Mouse (Mus musculus) G1E (cell line): ENCODE measurements around the gene Cgnl1. TPM values are rescaled to one million over a fixed set of nuclear protein-coding genes. Genes with fewer than 3 reads are reported as not detected.

Experiments
- ATAC-seq: 2 replicates; pipeline ENCODE4 v1.8.0; 2016; ENCODE audit warnings: mild to moderate bottlenecking; ENCODE audit not compliant: insufficient number of reproducible peaks, poor library complexity, low FRiP score, severe bottlenecking; ENCODE audit errors: extremely low read depth
- DNase-seq: peaks from one replicate; pipeline ENCODE4 v3.0.0; 2012; ENCODE audit warnings: low spot score
- H3K27me3 ChIP-seq: 2 replicates; pipeline ENCODE4 v1.6.1; 2012; ENCODE audit warnings: mild to moderate bottlenecking, low read length, inconsistent platforms; ENCODE audit not compliant: insufficient read depth
- H3K36me3 ChIP-seq: replicated peaks from 2 replicates; pipeline ENCODE3; 2012; ENCODE audit warnings: mild to moderate bottlenecking, inconsistent platforms
- H3K4me1 ChIP-seq: 2 replicates; pipeline ENCODE4 v1.6.1; 2012; ENCODE audit warnings: low read depth, low read length, inconsistent platforms, mixed read lengths; ENCODE audit not compliant: insufficient read depth
- H3K4me3 ChIP-seq: 2 replicates; pipeline ENCODE4 v1.5.1; 2012; ENCODE audit warnings: low read depth, mild to moderate bottlenecking, inconsistent platforms, low read length, moderate library complexity, mixed read lengths
- H3K9me3 ChIP-seq: replicated peaks from 2 replicates; pipeline ENCODE4 v1.6.1; 2012; ENCODE audit warnings: inconsistent platforms
- CTCF ChIP-seq: IDR thresholded peaks from 2 replicates; pipeline ENCODE4 v1.5.1; 2012; ENCODE audit warnings: low read depth, low read length, inconsistent platforms, mixed read lengths
- GATA1 ChIP-seq: IDR thresholded peaks from 2 replicates; pipeline ENCODE4 v1.6.1; 2012; ENCODE audit warnings: borderline replicate concordance, low read length, inconsistent platforms, mixed read lengths
- GATA2 ChIP-seq: IDR thresholded peaks from 2 replicates; pipeline ENCODE4 v1.6.1; 2012; ENCODE audit warnings: low read depth, low read length, inconsistent platforms, borderline replicate concordance
- POLR2AphosphoS5 ChIP-seq: IDR thresholded peaks from 2 replicates; pipeline ENCODE4 v1.6.1; 2012; ENCODE audit warnings: low read depth, low read length, inconsistent platforms; ENCODE audit not compliant: insufficient replicate concordance
- TAL1 ChIP-seq: conservative IDR thresholded peaks from 2 replicates; pipeline ENCODE4 v1.6.1; 2012; ENCODE audit warnings: low read depth, low read length, inconsistent platforms, mixed read lengths
- polyA plus RNA-seq: library from polyadenylated mRNA; stranded (reverse); fragments of >175 nt; gene quantifications from 2 replicates; pipeline ENCODE4 v1.2.3, GENCODE M21; 2012
- total RNA-seq, 2 experiments: library from RNA; stranded (forward) in 1 of 2; stranded (reverse) in 1 of 2; fragments of 200-1000 nt in 1 of 2; fragments of >200 nt in 1 of 2; fragmentation: Nextera tagmentation in 1 of 2; gene quantifications; 2 replicates each; pipeline ENCODE4 v1.2.3; 2014 to 2017

The Cgnl1 gene
- total and polyA plus RNA-seq, 3 experiments = 0.98 to 1.6 (median 1.4) TPM

DNA sequence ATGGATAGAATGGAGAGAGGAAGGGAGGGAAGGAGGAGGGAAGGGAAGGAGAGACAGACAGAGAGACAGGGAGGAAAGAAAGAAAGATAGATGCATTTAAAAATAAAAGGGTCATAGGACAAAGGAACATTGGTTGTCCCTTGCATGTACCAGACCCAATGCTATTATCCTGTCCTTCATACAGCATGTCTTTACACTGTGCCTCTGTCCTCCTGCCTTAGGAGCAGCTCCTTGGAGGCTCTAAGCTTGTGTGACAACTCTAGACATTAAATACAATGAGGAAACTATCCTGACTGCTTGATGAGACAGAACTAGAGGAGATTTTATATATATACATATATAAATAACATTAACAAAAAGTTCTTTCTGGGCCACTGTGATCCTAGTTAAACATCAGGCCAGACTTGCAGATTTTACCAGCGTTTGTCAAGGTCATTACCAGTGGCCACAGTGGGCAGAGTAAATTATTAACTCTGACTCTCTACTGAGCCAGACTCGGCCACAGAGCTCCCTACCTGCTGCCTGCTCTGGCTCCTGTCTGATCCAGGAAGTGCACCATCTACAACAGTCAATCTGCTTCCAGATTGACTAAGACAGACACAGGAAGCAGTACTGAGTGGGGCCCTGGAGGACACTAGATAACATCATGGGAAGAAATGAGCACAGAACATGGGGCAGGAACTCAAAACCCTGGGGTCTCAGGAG, 81.9 kb downstream of the Cgnl1 start:
- Histone ChIP-seq H3K4me3 (no peak overlapping the region), H3K36me3 (no peaks in the 10 kb centered on the region), H3K9me3 (no peaks in the 10 kb centered on the region), H3K27me3 (peaks cover 3% of the 10 kb centered on the region; the same call in 1 of the 2 replicates), H3K4me1 (peaks cover 8% of the 10 kb centered on the region)
- no peak for TF ChIP-seq GATA1
- TF ChIP-seq GATA2 = no peak
- TF ChIP-seq POLR2AphosphoS5 = no peak
- TF ChIP-seq TAL1 = no peak
- no peak for TF ChIP-seq CTCF
- no peak for DNase-seq
- no peak for ATAC-seq

- Histone ChIP-seq H3K27me3 (peaks cover 7% of the 10 kb centered on the region; the same call in 1 of the 2 replicates), H3K4me3 (no peak overlapping the region), H3K36me3 (peaks cover 5% of the 10 kb centered on the region), H3K4me1 (peaks cover 22% of the 10 kb centered on the region), H3K9me3 (peaks cover 2% of the 10 kb centered on the region; the same call in 1 of the 2 replicates)
- no peak for TF ChIP-seq CTCF
- no peak for TF ChIP-seq POLR2AphosphoS5
- no peak for TF ChIP-seq TAL1
- TF ChIP-seq GATA1 = no peak
- TF ChIP-seq GATA2 = no peak
- ATAC-seq (no peak), DNase-seq (no peak)
Measured at GRCm38 (mm10) chr9:71686463-71686862, 84.9 kb downstream of the Cgnl1 start.

- no peak overlapping the region for H3K4me3 ChIP-seq
- peaks cover 2% of the 10 kb centered on the region; the same call in 1 of the 2 replicates for H3K9me3 ChIP-seq
- ATAC-seq = no peak
- H3K4me1 ChIP-seq = peaks cover 24% of the 10 kb centered on the region
- DNase-seq = no peak
- peaks cover 7% of the 10 kb centered on the region; the same call in 1 of the 2 replicates for H3K27me3 ChIP-seq
- TF ChIP-seq TAL1 (no peak), POLR2AphosphoS5 (no peak), GATA1 (no peak), CTCF (no peak), GATA2 (no peak)
- H3K36me3 ChIP-seq = peaks cover 5% of the 10 kb centered on the region
Measured at GRCm38 (mm10) chr9:71684772-71685171, 86.6 kb downstream of the Cgnl1 start.

GRCm38 (mm10) chr9:71680381-71680780, 91.0 kb downstream of the Cgnl1 start:
- H3K27me3 ChIP-seq = peaks cover 7% of the 10 kb centered on the region; the same call in 1 of the 2 replicates
- ATAC-seq = no peak
- peaks cover 5% of the 10 kb centered on the region for H3K36me3 ChIP-seq
- peaks cover 2% of the 10 kb centered on the region; the same call in 1 of the 2 replicates for H3K9me3 ChIP-seq
- no peak for TF ChIP-seq TAL1
- no peak for DNase-seq
- H3K4me3 ChIP-seq = no peak overlapping the region
- H3K4me1 ChIP-seq = peaks cover 65% of the 10 kb centered on the region

GRCm38 (mm10) chr9:71679103-71679815, 92.1 kb downstream of the Cgnl1 start:
- Histone ChIP-seq H3K9me3 (peaks cover 7% of the 10 kb centered on the region), H3K27me3 (peaks cover 7% of the 10 kb centered on the region; the same call in 1 of the 2 replicates), H3K4me1 (peaks cover 71% of the 10 kb centered on the region), H3K4me3 (peak overlapping the region; percentile 29; the same call in 1 of the 2 replicates), H3K36me3 (peaks cover 5% of the 10 kb centered on the region)
- TF ChIP-seq GATA2 (no peak), CTCF (no peak), TAL1 (no peak), POLR2AphosphoS5 (no peak), GATA1 (no peak)
- no peak for DNase-seq
- ATAC-seq = no peak

DNA sequence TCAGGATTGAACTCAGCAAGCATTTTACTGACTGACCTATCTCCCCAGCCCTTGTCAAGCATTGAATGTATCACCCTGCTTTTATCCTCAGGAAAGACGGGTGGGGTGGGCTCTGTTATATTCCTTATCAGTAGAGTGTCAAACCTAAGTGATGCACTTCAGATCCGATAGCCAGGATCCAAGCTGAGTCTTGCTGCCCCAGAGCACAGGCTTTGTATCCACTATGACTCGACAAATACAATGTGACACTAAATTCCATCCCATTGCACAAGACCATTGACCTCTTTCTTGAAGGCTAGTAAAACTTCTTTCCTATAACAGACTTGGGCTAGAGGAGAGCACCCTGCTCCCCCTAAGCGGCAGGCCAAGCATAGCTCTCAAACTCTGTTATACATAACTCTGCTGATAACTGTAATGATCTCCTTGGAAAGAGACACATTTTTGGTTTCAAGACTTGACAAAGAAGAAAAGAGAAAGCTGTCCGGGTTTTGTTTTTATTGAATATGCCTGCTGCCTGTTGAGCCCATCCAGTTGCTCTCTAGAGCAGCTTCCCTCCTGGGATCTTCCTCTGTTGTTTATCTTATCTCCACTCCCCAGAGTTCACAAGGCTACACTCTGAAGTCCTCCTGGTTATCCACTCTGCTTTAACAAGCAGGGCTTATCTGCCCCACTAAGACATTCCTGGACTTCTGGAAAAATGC, 94.3 kb downstream of the Cgnl1 start:
- Histone ChIP-seq H3K4me3 (peak overlapping the region; percentile 16; the same call in 1 of the 2 replicates), H3K4me1 (peaks cover 81% of the 10 kb centered on the region), H3K27me3 (0 out of 2 replicates have a peak, but pooled peaks cover 1% of the 10 kb centered on the region), H3K36me3 (peaks cover 2% of the 10 kb centered on the region), H3K9me3 (peaks cover 10% of the 10 kb centered on the region)
- ATAC-seq = peak; percentile 22
- DNase-seq = peak; percentile 30
- peak; percentile 76 for TF ChIP-seq TAL1
- no peak for TF ChIP-seq GATA2
